Mouse (Mus musculus): ENCODE measurements at regions not wholly inside any gene's neighbourhood (a gene's known extent, or its start where the extent isn't known, plus 50 kb on each side); places are given as distances from the start of the nearest gene placed in this dataset.

GRCm38 (mm10) chr13:90738513-90738912 is 166.6 kb downstream of the Atp6ap1l start:
- DNase-seq = peak; percentile 15

DNA sequence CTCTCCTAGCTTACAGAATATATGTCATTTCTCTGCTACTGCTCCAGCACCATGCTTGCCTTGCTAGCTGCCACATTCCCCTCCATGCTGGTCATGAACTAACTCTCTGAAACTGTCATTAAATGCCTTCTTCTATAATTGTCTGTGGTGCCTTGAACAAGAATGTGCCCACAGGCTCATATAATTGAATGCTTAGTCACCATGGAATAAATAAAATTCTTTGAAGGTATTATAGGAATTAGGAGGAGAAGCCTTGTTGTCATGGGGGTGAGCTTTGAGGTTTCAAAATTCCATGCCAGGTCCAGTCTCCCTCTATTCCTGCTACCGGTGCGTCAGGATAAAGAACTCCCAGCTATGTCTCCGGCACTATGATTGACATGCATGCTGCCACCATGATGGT is 171.9 kb downstream of the Atp6ap1l start:
- DNase-seq = no peak

- DNase-seq = peak; percentile 51
Observed at GRCm38 (mm10) chr13:90729078-90729477, 176.1 kb downstream of the Atp6ap1l start.

DNA sequence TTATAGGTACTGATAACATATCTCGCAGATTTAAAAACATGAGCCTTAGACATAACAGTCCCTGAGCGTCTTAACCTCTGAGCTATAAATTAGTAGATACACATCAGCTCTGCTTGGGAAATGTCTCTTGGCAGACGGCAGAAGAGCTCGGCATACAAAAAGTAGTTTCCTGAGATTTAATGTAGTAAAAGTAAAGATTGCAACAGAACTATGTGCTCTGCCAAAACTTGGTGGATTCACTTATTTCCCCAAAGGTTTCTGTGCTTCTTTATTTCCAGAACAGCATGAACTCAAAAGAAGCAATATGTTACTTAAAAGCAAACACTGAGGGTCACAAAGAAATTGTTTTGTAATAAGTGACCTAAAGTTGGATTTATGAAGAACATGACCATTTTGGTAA is 177.3 kb downstream of the Atp6ap1l start:
- no peak for DNase-seq

DNA sequence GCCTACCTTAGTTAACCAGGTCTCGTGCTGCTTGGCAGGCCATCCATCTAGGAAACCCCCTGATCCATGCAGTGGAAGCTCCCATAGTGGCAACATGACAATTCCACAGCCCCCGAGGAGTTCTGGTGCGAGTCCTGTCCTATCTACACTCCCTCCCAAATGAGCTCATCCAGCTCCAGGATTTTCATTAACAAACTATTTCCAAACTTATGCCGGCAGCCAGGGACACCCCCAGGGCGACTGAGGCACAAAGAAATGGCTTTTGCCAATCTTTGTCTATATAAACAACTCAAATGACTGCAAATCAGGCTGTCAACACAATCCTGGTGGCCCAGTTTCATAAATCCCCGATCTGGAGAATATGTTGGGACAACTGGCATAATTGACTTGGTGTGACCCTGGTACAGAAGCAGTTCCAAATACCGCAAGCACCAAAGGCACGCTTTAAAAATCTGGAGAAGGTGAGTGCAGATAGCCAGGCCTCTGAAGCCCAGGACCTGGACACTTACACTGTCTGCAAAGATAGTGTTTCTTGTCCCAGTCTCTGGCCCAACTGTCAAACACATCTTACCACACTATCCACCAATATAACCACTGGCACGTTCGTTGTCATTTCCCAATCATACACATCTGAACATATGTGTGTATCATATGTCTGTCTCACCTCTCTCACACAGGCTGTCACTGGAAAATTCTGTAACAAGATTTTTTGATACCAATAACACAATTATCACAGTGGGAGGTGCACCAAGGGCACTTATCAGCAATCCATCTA is 179.9 kb downstream of the Atp6ap1l start:
- DNase-seq = no peak

DNA sequence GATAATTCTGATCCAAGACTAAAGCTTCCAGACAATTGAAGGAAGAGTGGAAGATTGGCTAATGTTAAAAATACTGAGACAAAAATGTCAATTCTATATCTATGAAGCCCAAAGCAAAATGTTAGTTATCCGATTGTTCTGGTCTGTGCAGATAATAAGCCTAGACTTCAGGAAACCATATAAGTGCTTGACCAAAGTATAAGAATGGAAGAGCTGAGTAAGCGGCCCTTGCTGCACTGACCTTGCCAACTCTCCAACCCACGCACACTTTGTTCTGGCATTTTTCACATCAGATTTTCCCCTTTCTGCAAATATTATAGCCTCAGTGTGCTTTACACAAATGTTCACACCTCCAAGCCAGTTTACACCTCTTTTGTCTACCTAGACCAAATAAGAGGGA is 180.6 kb downstream of the Atp6ap1l start:
- DNase-seq = no peak

DNA sequence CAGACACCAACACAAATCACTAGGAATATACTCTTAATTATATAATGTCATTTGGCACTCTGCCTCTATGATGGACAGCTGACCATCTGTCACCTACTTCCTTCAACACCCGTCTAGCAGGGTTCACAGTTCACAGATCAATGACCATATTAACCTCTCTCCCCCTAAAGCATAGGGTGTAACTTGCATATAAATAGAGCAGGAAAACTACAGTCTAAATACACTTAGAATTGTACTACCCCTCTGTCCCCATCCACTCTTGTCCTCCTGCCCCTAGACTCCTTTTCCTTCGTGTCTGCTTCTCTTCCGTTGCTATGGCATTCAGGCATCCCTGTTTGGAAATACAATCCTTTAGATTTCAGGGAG is 181.6 kb downstream of the Atp6ap1l start:
- DNase-seq = no peak

GRCm38 (mm10) chr13:90722599-90723532 is 182.3 kb downstream of the Atp6ap1l start:
- no peak for DNase-seq

DNA sequence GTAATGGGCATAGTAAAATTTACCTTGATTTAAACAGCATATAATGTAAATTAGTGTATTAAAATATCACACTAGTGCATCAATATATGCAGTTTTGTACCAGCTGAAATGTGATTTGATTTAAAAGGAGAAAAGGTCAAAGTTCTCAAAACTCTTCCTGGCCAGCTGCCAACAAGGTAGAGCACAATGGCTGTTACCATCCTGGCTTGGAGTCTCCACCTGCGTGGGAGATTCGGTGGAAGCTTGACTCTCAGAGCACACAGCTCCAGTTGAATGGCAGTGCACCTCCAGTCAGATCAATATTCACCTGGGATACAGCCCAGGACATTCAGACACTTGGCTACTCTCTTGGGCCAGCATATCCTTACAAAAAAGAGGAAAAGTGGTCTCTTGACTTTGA is 220.8 kb downstream of the Atp6ap1l start:
- no peak for DNase-seq

- DNase-seq = no peak
Observed at GRCm38 (mm10) chr13:90679162-90680010, 225.8 kb downstream of the Atp6ap1l start.

- DNase-seq = no peak
Observed at GRCm38 (mm10) chr13:90673823-90674222, 231.3 kb downstream of the Atp6ap1l start.

GRCm38 (mm10) chr13:90673079-90673478 is 232.1 kb downstream of the Atp6ap1l start:
- no peak for DNase-seq

DNA sequence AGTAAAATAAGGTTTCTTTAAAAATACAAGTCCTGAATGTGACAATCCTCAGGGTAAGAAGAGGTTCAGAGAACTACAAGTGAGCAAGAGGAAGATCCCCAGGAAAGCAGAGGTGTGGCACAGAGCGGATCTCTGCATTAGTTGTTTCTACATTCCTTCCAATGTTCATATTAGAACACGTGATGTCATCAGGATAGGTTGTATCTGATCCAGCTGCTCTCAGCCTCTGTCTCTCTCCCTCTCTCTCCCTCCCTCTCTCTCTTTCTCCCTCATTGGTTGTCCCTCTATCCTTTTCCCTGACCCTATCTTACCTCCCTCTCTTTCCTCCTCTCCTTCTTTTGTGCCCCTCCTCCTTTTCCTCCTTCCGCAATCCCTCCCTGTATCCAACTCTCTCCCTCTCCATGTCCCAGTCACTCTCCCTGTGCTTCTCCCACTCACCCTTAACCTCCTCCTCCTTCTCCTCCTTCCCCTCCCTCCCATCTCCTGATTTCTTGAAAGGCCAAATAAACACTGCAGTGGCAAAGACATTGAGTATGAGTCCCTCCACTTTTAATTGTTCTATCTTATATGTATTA is 243.5 kb downstream of the Atp6ap1l start:
- no peak for DNase-seq

GRCm38 (mm10) chr13:90660950-90661349 is 244.2 kb downstream of the Atp6ap1l start:
- DNase-seq = no peak

GRCm38 (mm10) chr13:90659087-90659486 is 246.1 kb downstream of the Atp6ap1l start:
- DNase-seq = no peak

DNA sequence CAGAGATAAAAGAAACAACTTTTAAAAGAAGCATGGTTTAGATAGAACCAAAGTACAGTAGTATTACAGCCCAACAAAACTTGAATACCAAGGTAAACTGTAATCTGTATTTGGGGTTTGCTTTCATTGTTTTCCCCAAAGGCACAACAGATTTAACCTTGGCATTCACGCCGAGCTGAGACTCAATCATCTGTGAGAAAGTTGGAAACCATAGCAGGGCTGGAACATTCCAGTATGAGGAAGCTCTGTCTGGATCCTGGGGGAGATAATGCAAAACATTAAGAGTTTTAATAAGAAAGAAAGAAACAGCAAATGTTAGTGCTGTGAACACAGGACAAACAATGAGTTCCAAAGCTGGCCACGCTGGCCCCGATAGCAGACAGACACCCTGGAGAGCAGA is 258.8 kb downstream of the Atp6ap1l start:
- DNase-seq = peak; percentile 4

DNA sequence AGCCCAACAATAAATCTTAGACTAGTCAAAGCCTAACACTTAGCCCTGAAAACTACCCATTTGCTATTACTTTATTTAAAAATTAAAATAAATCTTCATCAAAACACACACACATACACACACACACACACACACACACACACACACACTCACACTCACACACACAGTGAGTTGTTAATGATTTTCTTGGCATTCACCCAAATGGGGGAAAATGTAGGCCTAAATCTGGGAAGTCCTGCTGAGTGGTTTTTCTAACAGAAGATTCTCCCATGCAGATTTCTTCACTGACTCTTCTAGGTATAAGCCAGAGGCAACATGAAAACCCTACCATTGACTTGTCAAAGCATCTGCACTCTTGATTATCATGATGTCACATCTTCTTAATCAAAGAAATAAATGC is 260.9 kb downstream of the Atp6ap1l start:
- no peak for DNase-seq

DNA sequence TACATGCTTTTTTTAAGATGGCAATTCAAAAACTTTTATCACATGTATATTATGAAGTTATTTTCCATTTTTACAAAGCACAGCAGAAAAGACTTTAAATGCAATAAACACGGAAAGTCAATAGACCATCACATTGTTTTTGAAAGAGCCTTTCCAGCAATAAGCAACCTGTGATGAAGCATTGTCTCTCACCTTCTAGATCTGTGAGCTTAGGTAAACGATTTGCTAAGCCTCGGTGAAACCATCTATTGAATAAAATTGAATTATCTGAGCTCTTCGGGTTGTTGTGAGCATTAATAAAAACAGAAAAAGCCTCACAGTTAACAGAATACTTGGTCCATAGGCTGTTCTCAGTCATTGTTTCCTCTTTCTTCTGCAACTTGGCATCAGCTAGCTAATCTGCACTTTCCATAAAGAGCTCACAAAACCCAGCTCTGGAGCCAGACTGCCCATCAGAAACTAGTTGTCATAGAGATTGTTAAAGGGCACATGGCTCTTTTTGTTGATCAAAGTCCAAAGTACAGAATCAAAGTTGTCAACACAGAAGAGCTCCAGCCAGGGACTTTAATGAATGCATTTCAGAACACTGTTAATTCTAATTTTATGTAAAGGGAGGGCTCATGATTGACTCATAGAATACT is 261.5 kb downstream of the Atp6ap1l start:
- DNase-seq = no peak

- no peak for DNase-seq
Observed at GRCm38 (mm10) chr13:90643109-90643508, 262.0 kb downstream of the Atp6ap1l start.

DNA sequence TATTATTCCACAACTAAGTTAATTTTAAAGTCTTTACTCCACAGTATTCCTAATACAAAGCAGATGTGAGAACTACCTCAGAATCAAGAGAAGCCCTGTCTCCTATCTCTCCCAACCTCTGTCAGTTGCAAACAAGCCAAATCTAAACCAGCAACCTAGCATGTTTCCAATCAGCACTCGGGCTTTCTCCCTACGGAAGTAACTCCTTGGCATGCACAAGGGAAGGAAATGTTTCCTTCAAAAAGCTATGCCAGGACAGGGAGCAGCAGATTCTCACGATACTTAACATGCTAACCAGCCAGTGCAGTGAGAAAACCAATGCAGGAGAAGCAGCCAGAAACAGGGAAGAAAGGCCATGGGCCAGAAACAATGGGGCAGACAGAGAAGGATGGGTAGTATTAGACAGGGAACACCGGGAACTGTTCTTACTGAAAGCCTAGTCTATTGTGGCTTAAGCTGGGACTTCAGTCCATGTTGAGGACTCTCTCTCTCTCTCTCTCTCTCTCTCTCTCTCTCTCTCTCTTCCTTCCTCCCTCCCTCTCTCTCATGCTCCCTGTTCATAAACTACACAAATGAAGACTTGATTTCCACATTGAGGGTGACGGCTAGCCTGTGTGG is 262.8 kb downstream of the Atp6ap1l start:
- no peak for DNase-seq

Measured in adrenal gland, postnatal 14 days (tissue).